Comparison of ENCODE assay signal across 12 mouse cellular contexts in the genomic region with DNA sequence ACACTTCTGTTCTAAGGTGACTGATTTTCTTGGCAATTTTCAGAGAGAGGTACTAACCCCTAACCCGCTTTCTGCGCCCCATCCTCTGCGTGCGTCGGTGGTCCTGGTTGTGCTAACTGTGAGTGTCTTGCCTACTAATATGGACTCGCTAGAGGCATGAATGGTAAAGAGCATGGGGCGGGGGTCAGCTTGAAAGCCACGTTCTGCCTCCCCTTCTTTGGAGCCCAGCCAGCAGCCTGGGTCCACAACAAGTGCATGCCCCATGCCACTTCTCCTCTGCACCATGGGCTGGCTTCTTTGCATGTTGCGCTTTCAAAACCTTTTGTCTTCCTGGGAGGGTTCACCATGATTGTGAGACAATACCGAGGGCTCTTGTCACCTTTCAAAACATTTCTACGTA.
DNase-seq lines count a peak whose midpoint lies in the region; ATAC-seq and TF ChIP-seq lines count a peak whose summit lies in the region.
"Had no signal": no experiment of that assay in that cellular context is flagged by ENCODE, and none has a peak within 500 bp of the region (broad histone marks: within the 10 kb centered on the region; RNA-seq: fewer than 3 reads in every experiment).

No protein-coding gene starts in this region.

- TF ChIP-seq POLR2A in brain, embryonic 14.5 days (IDR thresholded peaks at IDR 0.05; ENCODE audit: borderline replicate concordance, extremely low read depth, insufficient read depth, insufficient read length, poor library complexity, severe bottlenecking) = no peak

- H3K36me3 ChIP-seq in heart, embryonic 12.5 days = peaks cover 83% of the 10 kb centered on the region
- H3K36me3 ChIP-seq in hindbrain, embryonic 15.5 days = no peaks in the 10 kb centered on the region
- H3K36me3 ChIP-seq: G1E; limb, embryonic 13.5 days had no signal

- DNase-seq in heart, postnatal 25 days (ENCODE audit: low spot score) = no peak
- DNase-seq in layer of hippocampus, adult 2 months (ENCODE audit: low spot score in 2 of 2) = no peak
- no peak for DNase-seq in layer of hippocampus, adult 9-11 months
- peak; percentile 74 for DNase-seq in brain, embryonic 14.5 days (ENCODE audit: low read depth)
- DNase-seq in thymus, adult 18-20 months = no peak
- no peak for DNase-seq in urinary bladder, adult 2 months (ENCODE audit: low spot score)
- DNase-seq: thymus, postnatal 25 days had no signal

- no peak overlapping the region for H3K4me2 ChIP-seq in heart, embryonic 12.5 days
- no peak overlapping the region for H3K4me2 ChIP-seq in hindbrain, embryonic 15.5 days

- no peak overlapping the region for H3K4me3 ChIP-seq in heart, embryonic 12.5 days
- no peak overlapping the region for H3K4me3 ChIP-seq in layer of hippocampus, adult 2 months
- H3K4me3 ChIP-seq in hindbrain, embryonic 15.5 days = no peak overlapping the region
- H3K4me3 ChIP-seq: limb, embryonic 13.5 days had no signal

- H3K9me3 ChIP-seq in heart, embryonic 12.5 days (replicated peaks) = no peaks in the 10 kb centered on the region
- no peaks in the 10 kb centered on the region for H3K9me3 ChIP-seq in hindbrain, embryonic 15.5 days
- H3K9me3 ChIP-seq: limb, embryonic 13.5 days had no signal

- no peak for ATAC-seq in heart, embryonic 12.5 days (ENCODE audit: insufficient number of reproducible peaks, low FRiP score)
- no peak for ATAC-seq in hindbrain, embryonic 15.5 days (ENCODE audit: low FRiP score, low read depth)

- H3K9ac ChIP-seq in heart, embryonic 12.5 days = no peak overlapping the region
- no peak overlapping the region for H3K9ac ChIP-seq in hindbrain, embryonic 15.5 days
- H3K9ac ChIP-seq: limb, embryonic 13.5 days; liver, postnatal 0 days had no signal

- H3K27me3 ChIP-seq in heart, embryonic 12.5 days (replicated peaks) = no peaks in the 10 kb centered on the region
- no peaks in the 10 kb centered on the region for H3K27me3 ChIP-seq in hindbrain, embryonic 15.5 days
- H3K27me3 ChIP-seq: limb, embryonic 13.5 days had no signal

- intact Hi-C loops in heart, postnatal 25 days (cut with DNase I) = no loop called here

- WGBS in heart, embryonic 12.5 days = 82% methylated on average over 11 of the region's 11 CpGs
- WGBS in hindbrain, embryonic 15.5 days = 41% methylated on average over 11 of the region's 11 CpGs

- H3K4me1 ChIP-seq in heart, embryonic 12.5 days (replicated peaks) = peaks cover 60% of the 10 kb centered on the region
- H3K4me1 ChIP-seq in hindbrain, embryonic 15.5 days (replicated peaks) = peaks cover 19% of the 10 kb centered on the region

- TF ChIP-seq CTCF in layer of hippocampus, adult 2 months (conservative IDR thresholded peaks at IDR 0.05) = no peak
- TF ChIP-seq CTCF in brain, embryonic 14.5 days (IDR thresholded peaks at IDR 0.05; ENCODE audit: borderline replicate concordance, extremely low read depth, insufficient read depth, insufficient read length) = no peak

- H3K27ac ChIP-seq in heart, embryonic 12.5 days (ENCODE audit: poor library complexity, severe bottlenecking) = peak overlapping the region; percentile 75
- peak overlapping the region; percentile 37; the same call in 1 of the 2 replicates for H3K27ac ChIP-seq in layer of hippocampus, adult 2 months
- peak overlapping the region; percentile 3; the same call in 1 of the 2 replicates for H3K27ac ChIP-seq in hindbrain, embryonic 15.5 days (replicated peaks)

Comparison
In these comparisons a context has a peak if more than half of its experiments do, and no peak if none do; other contexts are left out.
1. H3K27ac ChIP-seq: peak in every context shown above with its lines; median percentile 75 in heart, embryonic 12.5 days; 37 in layer of hippocampus, adult 2 months; 3 in hindbrain, embryonic 15.5 days.